Mouse (Mus musculus) urinary bladder, adult 2 months (tissue): Measurements from ENCODE around the gene Kirrel3. TPM values are rescaled to one million over a fixed set of nuclear protein-coding genes. Genes with fewer than 3 reads are reported as not detected.

ENCODE experiments used
- DNase-seq: peaks from one replicate; pipeline ENCODE4 v3.0.0; 2022; ENCODE audit warnings: low spot score
- polyA plus RNA-seq: library from polyadenylated mRNA; depleted of rRNA; stranded (reverse); fragments of >200 nt; gene quantifications from 2 replicates; pipeline ENCODE4 v1.2.3, GENCODE M21; 2012

Kirrel3 gene
- polyA plus RNA-seq, 1 experiment: 0.08 TPM

GRCm38 (mm10) chr9:34824358-34825088 lies 338.8 kb downstream of the Kirrel3 start:
- no peak for DNase-seq

DNA sequence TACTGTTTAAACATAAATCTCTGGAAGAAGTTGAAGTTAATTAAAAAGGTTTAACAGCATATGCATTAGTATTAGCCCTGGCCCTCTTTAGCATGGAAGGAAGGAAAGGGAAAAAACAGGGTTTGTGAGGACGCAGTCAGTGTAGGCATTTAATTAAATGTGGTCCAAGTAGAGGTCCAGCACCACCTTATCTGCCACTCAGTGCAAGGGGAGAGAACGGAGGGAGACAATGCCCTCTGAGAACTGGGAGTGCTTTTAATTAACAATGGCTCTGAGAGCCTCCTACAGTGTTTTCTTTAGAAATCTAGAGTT lies 339.4 kb downstream of the Kirrel3 start:
- DNase-seq: no peak

DNA sequence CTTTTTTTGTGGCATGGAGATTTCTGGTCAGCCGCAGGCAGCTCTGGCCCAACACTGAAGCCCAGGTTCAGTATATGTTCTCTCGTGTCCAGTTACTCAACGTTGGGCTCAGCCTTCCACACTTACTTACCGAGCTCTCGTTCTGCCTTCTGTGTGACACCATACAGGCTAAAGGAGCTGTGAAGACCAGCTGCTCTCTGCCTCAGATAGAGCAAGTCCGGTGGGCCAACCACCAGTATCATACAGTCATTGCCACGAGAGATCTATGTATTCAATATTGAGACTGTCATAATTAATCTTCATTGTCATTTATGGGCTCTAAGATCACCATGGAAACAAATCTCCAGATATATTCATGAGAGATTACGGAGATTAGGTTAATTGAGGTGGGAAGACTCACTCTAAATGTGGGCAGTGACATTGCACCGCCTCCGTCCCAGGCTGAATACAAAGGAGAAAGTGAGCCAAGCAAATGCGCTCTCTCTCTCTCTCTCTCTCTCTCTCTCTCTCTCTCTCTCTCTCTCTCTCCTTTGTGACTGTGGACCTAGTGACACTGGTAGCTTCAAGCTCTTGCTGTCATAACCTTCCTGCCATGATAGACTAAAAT lies 339.8 kb downstream of the Kirrel3 start:
- no peak for DNase-seq

DNA sequence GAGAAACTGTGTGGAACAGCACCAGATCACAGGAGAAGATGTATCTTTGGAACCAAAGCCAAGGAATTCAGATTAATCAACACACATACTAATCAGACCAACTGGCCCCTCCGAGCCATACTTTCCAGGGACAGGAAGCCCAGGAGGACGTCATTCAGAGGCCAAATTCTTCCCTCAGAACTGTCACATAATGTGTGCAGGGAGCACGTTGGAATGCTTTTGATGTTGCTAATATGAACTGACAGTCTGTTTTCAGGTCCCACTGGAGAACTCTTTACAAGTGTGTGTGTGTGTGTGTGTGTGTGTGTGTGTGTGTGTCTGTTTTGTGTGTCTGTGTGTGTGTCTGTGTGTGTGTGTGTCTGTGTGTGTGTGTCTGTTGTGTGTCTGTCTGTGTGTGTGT lies 345.0 kb downstream of the Kirrel3 start:
- DNase-seq: no peak

DNA sequence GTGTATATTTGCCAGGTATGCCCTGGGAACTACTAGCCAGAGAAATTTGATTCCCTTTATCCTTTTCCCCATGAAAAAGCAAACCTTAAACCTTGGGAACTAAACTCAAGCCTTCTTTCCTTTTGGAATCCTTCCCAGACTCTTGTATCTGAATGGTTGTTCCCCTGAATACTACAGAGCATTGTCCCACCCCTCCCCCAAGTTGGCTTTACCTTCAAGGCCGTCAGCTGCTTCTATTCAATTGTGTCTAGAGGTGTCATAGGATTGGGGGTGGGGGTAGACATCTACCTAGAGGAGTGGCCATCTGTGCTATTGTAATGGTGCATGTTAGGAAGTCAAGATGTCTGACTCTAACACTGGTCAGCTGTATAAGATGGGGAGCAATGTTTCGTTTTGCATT lies 351.1 kb downstream of the Kirrel3 start:
- no peak for DNase-seq

DNA sequence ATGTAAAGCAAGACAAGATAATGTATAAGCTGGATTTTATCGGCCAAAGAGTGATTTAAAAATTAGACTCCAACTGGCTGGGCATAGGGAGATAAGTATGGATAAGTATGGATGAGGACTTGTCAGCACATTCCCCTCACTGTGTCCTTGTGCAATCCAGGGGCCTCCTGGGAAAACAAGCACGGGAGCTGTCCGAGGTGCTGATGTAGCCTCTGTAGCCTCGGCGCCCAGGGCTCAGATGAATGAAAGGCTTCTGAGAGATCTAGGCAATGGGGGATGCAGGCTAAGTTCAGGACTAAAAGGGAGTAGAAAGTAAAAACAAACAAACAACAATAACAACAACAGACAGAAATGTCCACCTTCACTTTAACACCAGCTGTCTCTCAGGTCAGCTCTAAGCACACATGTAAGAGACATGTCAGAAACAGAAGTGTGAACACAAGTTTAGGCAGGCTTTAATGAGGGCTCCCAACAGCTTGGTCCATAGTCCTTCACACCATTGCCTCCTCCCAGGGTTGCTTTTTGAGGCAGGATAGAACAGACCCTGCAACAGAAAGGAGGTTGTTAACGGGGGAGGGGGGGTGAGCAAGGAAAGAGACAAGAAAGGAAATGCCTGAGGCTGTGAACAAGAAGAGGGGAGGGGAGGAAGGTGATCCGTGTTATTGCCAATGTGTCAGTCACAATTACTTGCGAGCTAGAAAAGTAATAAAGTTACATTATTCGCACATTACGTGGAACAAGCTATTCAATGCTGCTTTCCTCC lies 352.2 kb downstream of the Kirrel3 start:
- DNase-seq: no peak

DNA sequence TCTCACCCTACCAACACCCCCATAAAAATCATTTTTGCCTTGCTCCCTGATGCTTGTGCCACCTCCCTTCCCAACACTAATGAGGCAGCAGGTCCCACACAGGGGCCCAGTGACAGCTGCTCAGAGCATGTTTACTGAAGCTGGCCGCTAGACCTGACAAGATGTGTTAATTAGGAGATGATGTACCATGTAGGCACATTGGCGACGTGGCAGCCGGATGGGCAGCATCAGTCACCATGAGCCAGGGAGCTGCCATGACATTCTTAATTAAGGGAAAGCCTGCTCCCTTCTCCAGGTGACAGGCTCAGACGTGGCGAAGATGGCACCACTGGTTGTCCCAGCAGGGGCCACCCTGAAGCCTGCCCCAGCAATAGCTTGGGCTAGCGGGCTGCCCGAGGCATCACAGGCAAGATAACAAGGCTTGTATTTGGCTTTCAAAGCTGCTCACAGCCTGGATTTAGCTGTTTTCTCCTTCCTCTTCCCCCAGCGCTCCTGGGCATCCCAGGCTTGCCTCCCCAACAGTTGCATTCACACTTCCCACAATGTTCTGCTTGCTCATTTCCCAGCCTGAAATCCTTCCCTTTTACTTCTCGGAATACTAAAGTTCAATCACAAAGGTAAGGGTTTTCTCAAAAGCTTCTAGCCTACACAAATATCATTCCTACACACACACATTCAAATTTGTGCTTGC lies 357.7 kb downstream of the Kirrel3 start:
- no peak for DNase-seq

- DNase-seq: no peak
Observed at GRCm38 (mm10) chr9:34846440-34846839, 360.7 kb downstream of the Kirrel3 start.

- DNase-seq: no peak
Observed at GRCm38 (mm10) chr9:34847664-34848063, 362.0 kb downstream of the Kirrel3 start.

GRCm38 (mm10) chr9:34851136-34851535 lies 365.4 kb downstream of the Kirrel3 start:
- DNase-seq: no peak

- DNase-seq: no peak
Observed at GRCm38 (mm10) chr9:34857575-34857974, 371.9 kb downstream of the Kirrel3 start.

- DNase-seq: no peak
Observed at GRCm38 (mm10) chr9:34858071-34858470, 372.4 kb downstream of the Kirrel3 start.

- no peak for DNase-seq
Observed at GRCm38 (mm10) chr9:34860934-34861333, 375.2 kb downstream of the Kirrel3 start.

GRCm38 (mm10) chr9:34861775-34862174 lies 376.1 kb downstream of the Kirrel3 start:
- no peak for DNase-seq

- DNase-seq: no peak
Observed at GRCm38 (mm10) chr9:34865606-34866005, 379.9 kb downstream of the Kirrel3 start.

DNA sequence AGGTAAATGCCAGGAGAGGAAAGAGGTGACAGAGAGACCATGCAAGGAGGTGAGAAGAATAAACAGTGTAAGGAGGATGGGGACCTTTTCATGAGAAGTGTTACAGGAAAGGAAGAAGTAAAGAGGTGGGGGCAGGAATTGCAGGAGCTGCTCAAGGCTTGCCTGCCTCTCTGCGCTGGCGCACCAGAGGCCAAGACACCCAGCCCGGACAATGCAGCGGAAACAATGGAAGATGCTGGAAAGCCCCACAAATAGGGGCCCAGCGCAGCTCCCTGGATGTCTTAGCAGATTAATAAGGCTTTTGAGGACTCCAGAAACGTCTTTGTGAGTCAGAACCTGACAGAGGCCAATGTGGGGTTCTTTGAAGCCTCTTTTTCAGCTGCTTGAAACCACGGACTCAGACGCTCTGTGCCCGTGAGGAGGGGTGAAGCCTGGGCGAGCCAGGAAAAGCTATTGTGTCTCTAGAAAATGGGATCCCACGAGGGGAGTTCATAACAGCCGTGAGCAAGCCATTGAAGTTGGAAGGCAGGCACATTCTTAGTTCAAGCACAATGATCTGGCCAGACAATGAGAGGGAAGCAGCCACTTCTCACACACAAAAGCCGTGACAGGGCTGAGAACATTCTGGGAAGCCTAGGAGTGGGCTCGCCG lies 385.7 kb downstream of the Kirrel3 start:
- DNase-seq: no peak

GRCm38 (mm10) chr9:34875238-34875637 lies 389.5 kb downstream of the Kirrel3 start:
- DNase-seq: no peak

- no peak for DNase-seq
Observed at GRCm38 (mm10) chr9:34877186-34877585, 391.5 kb downstream of the Kirrel3 start.

- no peak for DNase-seq
Observed at GRCm38 (mm10) chr9:34877799-34878198, 392.1 kb downstream of the Kirrel3 start.

DNA sequence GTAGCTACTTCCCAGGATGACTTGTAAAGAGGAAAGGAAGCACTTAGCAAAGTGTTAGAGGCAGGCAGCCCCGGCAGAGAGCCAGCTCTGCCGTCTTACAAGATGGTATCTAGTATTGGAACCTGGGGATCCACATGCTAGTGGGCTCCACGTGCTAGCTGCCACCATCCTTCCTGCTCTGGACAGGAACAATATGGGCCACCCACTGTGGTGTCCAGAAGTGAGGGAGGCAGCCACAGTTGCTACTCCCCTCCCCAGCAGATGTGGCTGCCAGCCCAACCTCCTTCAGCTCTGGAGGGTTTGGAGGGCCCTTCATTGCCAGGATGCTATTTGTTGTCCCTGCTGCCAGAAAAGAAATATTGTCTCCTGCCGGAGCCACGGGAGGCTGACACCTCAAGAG lies 396.1 kb downstream of the Kirrel3 start:
- no peak for DNase-seq

- no peak for DNase-seq
Observed at GRCm38 (mm10) chr9:34882211-34882610, 396.5 kb downstream of the Kirrel3 start.

- no peak for DNase-seq
Observed at GRCm38 (mm10) chr9:34883122-34883521, 397.4 kb downstream of the Kirrel3 start.
